Mouse (Mus musculus) lung, postnatal 0 days (tissue): ENCODE results near the gene Hist1h2ac. TPM values are rescaled to one million over a fixed set of nuclear protein-coding genes. Genes with fewer than 3 reads are reported as not detected.

Experiments used
- ATAC-seq: fragments of 200-750 bp; cut with Nextera tagmentation; 2 replicates; pipeline ENCODE4 v1.8.0; 2017; ENCODE audit warnings: moderate library complexity
- DNase-seq: peaks from one replicate; pipeline ENCODE4 v3.0.0-alpha.2; 2016; ENCODE audit warnings: low spot score
- H3K27ac ChIP-seq: fragments of 300-500 bp; sonication (generic); 2 replicates; pipeline ENCODE4 v1.5.1; 2014; ENCODE audit warnings: antibody characterized with exemption, mild to moderate bottlenecking, low read length, mixed read lengths
- H3K27me3 ChIP-seq: fragments of 300-500 bp; sonication (generic); replicated peaks from 2 replicates; pipeline ENCODE4 v1.6.1; 2014; ENCODE audit warnings: low read length, mixed read lengths; ENCODE audit not compliant: insufficient read depth
- H3K36me3 ChIP-seq: fragments of 300-500 bp; sonication (generic); 2 replicates; pipeline ENCODE4 v1.6.1; 2014; ENCODE audit warnings: low read length, mixed read lengths; ENCODE audit not compliant: insufficient read depth
- H3K4me1 ChIP-seq: fragments of 300-500 bp; sonication (generic); 2 replicates; pipeline ENCODE4 v1.6.1; 2014; ENCODE audit warnings: antibody characterized with exemption, low read depth, low read length, mixed read lengths; ENCODE audit not compliant: insufficient read depth
- H3K4me2 ChIP-seq: fragments of 300-500 bp; sonication (generic); replicated peaks from 2 replicates; pipeline ENCODE4 v1.6.1; 2014; ENCODE audit warnings: low read depth, mild to moderate bottlenecking, low read length, moderate library complexity, mixed read lengths
- H3K4me3 ChIP-seq: fragments of 300-500 bp; sonication (generic); 2 replicates; pipeline ENCODE4 v1.5.1; 2014; ENCODE audit warnings: low read depth, low read length
- H3K9ac ChIP-seq: fragments of 300-500 bp; sonication (generic); replicated peaks from 2 replicates; pipeline ENCODE4 v1.6.1; 2014; ENCODE audit warnings: low read depth, mild to moderate bottlenecking
- H3K9me3 ChIP-seq: fragments of 300-500 bp; sonication (generic); 2 replicates; pipeline ENCODE4 v1.6.1; 2016; ENCODE audit warnings: low read length, mixed read lengths
- CTCF ChIP-seq: IDR thresholded peaks from 2 replicates; pipeline ENCODE4 v1.5.1; 2016; ENCODE audit warnings: antibody characterized with exemption, mild to moderate bottlenecking
- EP300 ChIP-seq: IDR thresholded peaks from 2 replicates; pipeline ENCODE4 v1.6.1; 2016; ENCODE audit warnings: antibody characterized with exemption, mild to moderate bottlenecking, control low read depth
- WGBS: fragments of 180-500 bp; shearing (Covaris S2); extraction: QIAGEN DNeasy Blood & Tissue Kit; methylation state at CpG from one replicate; pipeline ENCODE4 v1.1.7; 2014; 5-methylcytosine and 5-hydroxymethylcytosine counted together
- polyA plus RNA-seq: library from polyadenylated mRNA; unstranded; fragments of >200 nt; fragmentation: Nextera tagmentation; extraction: Ambion mirVana; gene quantifications from 2 replicates; pipeline ENCODE4 v1.2.1, GENCODE M21; 2015

Gene Hist1h2ac
- polyA plus RNA-seq, 1 experiment from 2014 or later, result 0.54 TPM

DNA sequence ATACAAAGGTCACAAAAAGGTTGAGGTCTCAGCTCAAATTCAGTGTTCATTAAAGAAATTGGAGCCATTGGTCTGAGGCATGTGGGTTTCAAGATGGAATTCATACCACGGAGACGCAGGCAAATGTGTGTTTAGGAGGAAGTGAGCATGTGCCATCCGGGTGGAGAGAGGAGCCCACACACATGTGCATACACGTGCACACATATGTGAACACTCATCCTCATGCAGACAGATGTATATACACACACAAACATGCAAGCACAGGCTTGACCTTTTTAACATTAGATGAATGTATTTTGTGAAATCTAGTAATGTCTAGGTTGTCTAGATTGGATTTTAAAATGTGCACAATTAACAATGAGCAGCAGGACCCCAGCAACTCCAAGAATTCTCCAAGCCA lies 18.5 kb upstream of the Hist1h2ac start:
- no peak overlapping the region for H3K4me3 ChIP-seq
- no peaks in the 10 kb centered on the region for H3K27me3 ChIP-seq
- H3K9ac ChIP-seq, result no peak overlapping the region
- DNase-seq (no peak), ATAC-seq (no peak)
- no peak overlapping the region for H3K4me2 ChIP-seq
- H3K4me1 ChIP-seq, result no peaks in the 10 kb centered on the region
- no peaks in the 10 kb centered on the region for H3K36me3 ChIP-seq
- WGBS, result 75% methylated on average over 4 of the region's 4 CpGs
- no peak for TF ChIP-seq EP300
- TF ChIP-seq CTCF, result no peak
- no peaks in the 10 kb centered on the region for H3K9me3 ChIP-seq
- no peak overlapping the region for H3K27ac ChIP-seq

DNA sequence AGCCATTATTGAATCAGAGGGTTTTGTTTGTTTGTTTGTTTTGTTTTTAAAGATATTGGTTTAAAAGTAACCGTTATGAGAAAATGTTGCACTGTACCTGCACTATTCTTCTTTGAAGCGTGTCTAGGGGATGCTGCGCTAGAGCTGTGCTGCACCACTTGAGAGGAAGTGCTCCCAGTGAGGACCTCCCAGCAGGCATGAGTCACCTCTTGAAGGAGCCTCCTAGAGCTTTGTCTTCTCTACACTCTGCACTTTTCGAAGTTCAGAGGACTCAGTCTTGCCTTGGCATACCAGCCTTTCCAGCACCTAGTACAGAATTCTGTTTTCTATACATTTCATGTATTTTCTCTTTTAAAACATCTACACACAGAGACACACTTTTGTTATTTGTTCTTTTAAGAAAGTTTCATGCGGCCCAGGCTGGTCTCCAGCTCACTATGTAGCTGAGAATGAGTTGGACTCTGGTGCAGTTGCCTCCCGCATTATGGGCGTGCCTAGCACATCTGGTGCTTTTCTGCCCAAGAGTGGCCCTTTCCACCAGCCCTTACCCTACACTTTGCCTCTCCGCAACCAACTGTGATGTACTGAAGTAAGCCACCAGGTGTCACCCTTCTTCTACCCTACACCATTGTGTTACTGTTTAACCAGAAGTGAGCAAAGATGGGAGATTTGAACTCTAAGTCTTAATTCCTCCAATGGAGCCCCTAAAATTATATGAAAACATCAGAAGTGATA lies 17.2 kb upstream of the Hist1h2ac start:
- peak; percentile 91 for DNase-seq
- Histone ChIP-seq H3K9me3 (no peaks in the 10 kb centered on the region), H3K27me3 (no peaks in the 10 kb centered on the region), H3K4me3 (no peak overlapping the region), H3K4me1 (no peaks in the 10 kb centered on the region), H3K4me2 (no peak overlapping the region), H3K36me3 (no peaks in the 10 kb centered on the region), H3K27ac (no peak overlapping the region), H3K9ac (no peak overlapping the region)
- WGBS, result 12% methylated on average over 8 of the region's 8 CpGs
- peak; percentile 60 for ATAC-seq
- TF ChIP-seq EP300 (no peak), CTCF (peak; percentile 94)

DNA sequence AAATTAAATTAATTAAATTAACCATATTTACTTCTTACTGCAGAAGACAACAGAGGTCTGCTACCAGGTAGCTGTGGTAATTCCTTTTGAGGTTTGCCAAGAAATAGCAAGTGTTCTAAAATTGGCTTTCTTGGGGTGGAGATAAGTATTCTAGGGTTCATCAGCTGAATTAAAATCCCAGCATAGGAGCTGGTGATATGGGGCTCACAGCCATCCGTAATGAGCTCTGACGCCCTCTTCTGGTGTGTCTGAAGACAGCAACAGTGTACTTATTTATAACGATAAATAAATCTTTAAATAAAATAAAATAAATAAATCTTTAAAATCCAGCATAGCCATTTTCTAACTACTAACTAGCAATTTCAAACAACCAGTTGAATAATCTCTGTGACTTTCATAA lies 16.0 kb upstream of the Hist1h2ac start:
- TF ChIP-seq EP300 (no peak), CTCF (no peak)
- Histone ChIP-seq H3K9me3 (no peaks in the 10 kb centered on the region), H3K4me3 (no peak overlapping the region), H3K36me3 (no peaks in the 10 kb centered on the region), H3K9ac (no peak overlapping the region), H3K4me1 (no peaks in the 10 kb centered on the region), H3K4me2 (no peak overlapping the region), H3K27me3 (no peaks in the 10 kb centered on the region), H3K27ac (no peak overlapping the region)
- 66% methylated on average over 3 of the region's 3 CpGs for WGBS
- ATAC-seq (no peak), DNase-seq (no peak)

GRCm38 (mm10) chr13:23698996-23699395 lies 15.2 kb upstream of the Hist1h2ac start:
- no peaks in the 10 kb centered on the region for H3K36me3 ChIP-seq
- no peaks in the 10 kb centered on the region for H3K27me3 ChIP-seq
- 54% methylated on average over 6 of the region's 6 CpGs for WGBS
- no peak overlapping the region for H3K9ac ChIP-seq
- no peak overlapping the region for H3K4me3 ChIP-seq
- no peaks in the 10 kb centered on the region for H3K4me1 ChIP-seq
- no peak overlapping the region for H3K4me2 ChIP-seq
- TF ChIP-seq CTCF, result no peak
- TF ChIP-seq EP300, result no peak
- H3K9me3 ChIP-seq, result no peaks in the 10 kb centered on the region
- DNase-seq, result no peak
- peak overlapping the region; percentile 47 for H3K27ac ChIP-seq
- no peak for ATAC-seq

DNA sequence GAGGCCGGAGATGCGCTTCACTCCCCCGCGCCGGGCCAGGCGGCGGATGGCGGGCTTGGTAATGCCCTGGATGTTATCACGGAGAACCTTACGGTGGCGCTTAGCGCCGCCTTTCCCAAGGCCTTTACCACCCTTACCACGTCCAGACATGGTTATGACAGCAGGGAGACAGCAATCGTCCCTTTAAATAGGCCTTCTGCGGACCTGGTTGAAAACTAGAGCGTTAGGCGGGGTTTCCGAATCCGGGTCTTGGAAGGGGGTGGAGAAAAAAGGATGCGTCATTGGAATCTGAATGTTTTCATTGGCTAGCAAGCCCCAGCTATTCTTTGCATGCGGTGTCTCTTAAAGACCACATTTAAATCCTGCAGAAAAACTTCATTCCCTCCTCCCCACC lies 14.5 kb upstream of the Hist1h2ac start, which contains the start of gene Hist1h4c:
Gene Hist1h4c, minus strand, starts transcription at position 155 of the 394 bp plus-strand sequence.
- H3K4me1 ChIP-seq, result no peaks in the 10 kb centered on the region
- no peaks in the 10 kb centered on the region for H3K36me3 ChIP-seq
- H3K27ac ChIP-seq, result peak within 1 kb of the TSS; percentile 86
- ATAC-seq, result peak; percentile 94
- peak within 1 kb of the TSS; percentile 43 for H3K9ac ChIP-seq
- H3K9me3 ChIP-seq, result no peaks in the 10 kb centered on the region
- no peaks in the 10 kb centered on the region for H3K27me3 ChIP-seq
- H3K4me2 ChIP-seq, result peak within 1 kb of the TSS; percentile 70
- DNase-seq, result peak; percentile 99
- peak within 1 kb of the TSS; percentile 40 for H3K4me3 ChIP-seq
- TF ChIP-seq EP300, result peak; percentile 98
- peak; percentile 38 for TF ChIP-seq CTCF
- WGBS, result 1% methylated on average over 21 of the region's 22 CpGs

GRCm38 (mm10) chr13:23697491-23698299 lies 13.9 kb upstream of the Hist1h2ac start:
- Histone ChIP-seq H3K9me3 (no peaks in the 10 kb centered on the region), H3K27me3 (no peaks in the 10 kb centered on the region), H3K4me2 (peak overlapping the region; percentile 70), H3K36me3 (no peaks in the 10 kb centered on the region), H3K27ac (peak overlapping the region; percentile 86), H3K4me1 (no peaks in the 10 kb centered on the region), H3K4me3 (peak overlapping the region; percentile 40), H3K9ac (peak overlapping the region; percentile 43)
- peak; percentile 17 for ATAC-seq
- WGBS, result under 1% methylated on average over 23 of the region's 32 CpGs
- peak; percentile 92 for DNase-seq
- TF ChIP-seq CTCF, result peak; percentile 84
- TF ChIP-seq EP300, result peak; percentile 41; the same call in 1 of the 2 replicates
